Mouse (Mus musculus) layer of hippocampus, adult 9-10 months (tissue): ENCODE measurements around the gene Tpp2.
A peak's percentile ranks its signal among the peaks of the same experiment; 100 is the strongest.
"Not testable (repeated sequence)": the region's sequence is repeated elsewhere in the genome, so short reads cannot be mapped to it uniquely, and the experiment has no call there.

Experiments used
- DNase-seq: peaks from one replicate; pipeline ENCODE4 v3.0.0; 2022; ENCODE audit warnings: low spot score

Tpp2 gene

GRCm38 (mm10) chr1:44019934-44020333 lies 86.5 kb downstream of the Tpp2 start, which contains the start of gene Mettl21c:
Mettl21c (minus strand) TSS chr1:44020034.
- no peak for DNase-seq

- DNase-seq: no peak
Measured at GRCm38 (mm10) chr1:44022656-44023055, 89.2 kb downstream of the Tpp2 start.

GRCm38 (mm10) chr1:44027651-44028050 lies 94.2 kb downstream of the Tpp2 start:
- no peak for DNase-seq

GRCm38 (mm10) chr1:44032213-44032612 lies 98.8 kb downstream of the Tpp2 start:
- no peak for DNase-seq

- no peak for DNase-seq
Measured at GRCm38 (mm10) chr1:44032948-44033347, 99.5 kb downstream of the Tpp2 start.

- DNase-seq: peak; percentile 47
Measured at GRCm38 (mm10) chr1:44041797-44042554, 108.5 kb downstream of the Tpp2 start.

- no peak for DNase-seq
Measured at GRCm38 (mm10) chr1:44042555-44042915, 109.1 kb downstream of the Tpp2 start.

GRCm38 (mm10) chr1:44045689-44046088 lies 112.2 kb downstream of the Tpp2 start:
- not testable (repeated sequence) for DNase-seq

GRCm38 (mm10) chr1:44046556-44046955 lies 113.1 kb downstream of the Tpp2 start:
- DNase-seq: no peak
